Mouse (Mus musculus) CH12.LX (cell line): ENCODE data around the gene Sox18.

Source experiments
- CTCF ChIP-seq, 2 experiments: IDR thresholded peaks in 1 of 2; conservative IDR thresholded peaks in 1 of 2; 2 replicates each; pipeline ENCODE4 v1.5.1; 2011 to 2012; ENCODE audit warnings: low read depth in 2 of 2, low read length in 2 of 2, improper control_type of control experiment in 1 of 2, inconsistent platforms in 1 of 2, mild to moderate bottlenecking in 1 of 2, moderate library complexity in 1 of 2
- MEF2A ChIP-seq: IDR thresholded peaks from 2 replicates; pipeline ENCODE4 v1.6.1; 2014; ENCODE audit warnings: low read depth, mild to moderate bottlenecking, inconsistent platforms, low read length, improper control_type of control experiment, borderline replicate concordance

DNA sequence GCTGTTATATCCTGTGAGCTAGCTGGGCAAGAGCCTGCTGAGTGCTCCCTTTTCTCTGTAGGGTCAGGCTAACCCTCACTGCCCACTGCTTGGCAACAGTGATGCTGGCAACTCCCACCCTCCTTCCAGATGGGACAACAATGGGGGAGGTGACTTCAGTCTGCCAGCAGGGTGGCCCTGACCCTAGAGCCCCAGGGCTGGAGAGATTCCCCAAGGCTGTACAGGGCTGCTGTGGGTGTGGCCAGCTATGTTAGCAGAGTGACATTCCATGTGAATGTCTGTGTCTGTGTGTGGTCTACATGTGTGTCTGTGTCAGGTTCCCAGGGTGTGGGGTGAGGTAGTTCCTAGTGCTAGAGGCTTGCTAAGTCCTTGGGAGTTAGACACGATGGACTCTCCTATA, 2.1 kb upstream of the Sox18 start:
- no peak for TF ChIP-seq MEF2A
- TF ChIP-seq CTCF (conservative IDR thresholded peaks at IDR 0.05 in 1 of 2, IDR thresholded peaks at IDR 0.05 in 1 of 2; ENCODE audit: low read depth in 2 of 2, low read length in 2 of 2), result no peak
